Mouse (Mus musculus) heart, adult 2 months (tissue): ENCODE measurements around the gene Dlst. TPM values are rescaled to one million over a fixed set of nuclear protein-coding genes. Genes with fewer than 3 reads are reported as not detected.
A peak's percentile ranks its signal among the peaks of the same experiment; 100 is the strongest.
"Not testable (repeated sequence)": the region's sequence is repeated elsewhere in the genome, so short reads cannot be mapped to it uniquely, and the experiment has no call there.

ENCODE experiments used
- DNase-seq, 2 experiments: peaks; one replicate each; pipeline ENCODE4 v3.0.0; 2021
- H3K27ac ChIP-seq: fragments of 200-600 bp; 2 replicates; pipeline ENCODE4 v1.8.1; 2022
- H3K27me3 ChIP-seq: fragments of 200-500 bp; 2 replicates; pipeline ENCODE4 v1.6.1; 2012; ENCODE audit warnings: mild to moderate bottlenecking, low read length, inconsistent platforms, mixed read lengths; ENCODE audit not compliant: control insufficient read depth, insufficient read depth
- H3K36me3 ChIP-seq: fragments of 200-500 bp; 2 replicates; pipeline ENCODE4 v1.6.1; 2012; ENCODE audit warnings: low read length, inconsistent platforms; ENCODE audit not compliant: control insufficient read depth, insufficient read depth
- H3K4me1 ChIP-seq: fragments of 200-500 bp; 2 replicates; pipeline ENCODE4 v1.6.1; 2011; ENCODE audit warnings: low read length; ENCODE audit not compliant: control insufficient read depth, insufficient read depth
- H3K4me3 ChIP-seq: fragments of 200-600 bp; 2 replicates; pipeline ENCODE4 v1.8.1; 2022
- H3K79me2 ChIP-seq: fragments of 200-500 bp; replicated peaks from 2 replicates; pipeline ENCODE4 v1.6.1; 2012; ENCODE audit warnings: mild to moderate bottlenecking, inconsistent platforms, low read length, moderate library complexity, mixed read lengths; ENCODE audit not compliant: control insufficient read depth, insufficient read depth
- H3K9ac ChIP-seq: fragments of 200-500 bp; 2 replicates; pipeline ENCODE4 v1.6.1; 2012; ENCODE audit warnings: low read depth, mild to moderate bottlenecking, control low read depth, inconsistent platforms, low read length, mixed read lengths
- CTCF ChIP-seq: fragments of 200-600 bp; IDR thresholded peaks from 2 replicates; pipeline ENCODE4 v1.8.1; 2022; ENCODE audit warnings: antibody characterized with exemption, mild to moderate bottlenecking, moderate library complexity
- EP300 ChIP-seq: fragments of 200-500 bp; IDR thresholded peaks from 2 replicates; pipeline ENCODE4 v1.6.1; 2011; ENCODE audit warnings: low read depth, low read length, control low read depth; ENCODE audit not compliant: insufficient read depth
- POLR2A ChIP-seq: fragments of 200-500 bp; IDR thresholded peaks from 2 replicates; pipeline ENCODE4 v1.6.1; 2011; ENCODE audit warnings: mild to moderate bottlenecking, low read depth, low read length, control low read depth; ENCODE audit not compliant: insufficient read depth
- WGBS: fragments of 180-500 bp; shearing (Covaris S2); methylation state at CpG from one replicate; pipeline ENCODE4 v1.1.7; 2018; 5-methylcytosine and 5-hydroxymethylcytosine counted together
- intact Hi-C: fragments of 180-260 bp; cut with DNase I; formaldehyde crosslinking; loops from one replicate; pipeline ENCODE4 v1.15.1; 2025
- polyA plus RNA-seq: library from polyadenylated mRNA; depleted of rRNA; stranded (reverse); fragments of >200 nt; gene quantifications from 2 replicates; pipeline ENCODE4 v1.2.3, GENCODE M21; 2012
- total RNA-seq, 2 experiments: library from RNA; stranded (reverse); gene quantifications; 2 replicates each; pipeline ENCODE4 v1.2.3; 2021

Dlst gene
- total and polyA plus RNA-seq, 3 experiments, result 423 to 715 (median 668) TPM

GRCm38 (mm10) chr12:85141096-85141495 lies 30.5 kb downstream of the Dlst start:
- Histone ChIP-seq H3K79me2 (no peaks in the 10 kb centered on the region), H3K4me1 (no peaks in the 10 kb centered on the region; the same call in 1 of the 2 replicates), H3K27me3 (no peaks in the 10 kb centered on the region), H3K36me3 (no peaks in the 10 kb centered on the region), H3K27ac (no peak overlapping the region), H3K4me3 (no peak overlapping the region), H3K9ac (no peak overlapping the region)
- WGBS, result 90% methylated on average over 6 of the region's 6 CpGs
- intact Hi-C loops, result loop anchor here (5.0 kb wide), 1 partner anchor 49 kb away; no protein-coding TSS in a partner anchor
- TF ChIP-seq EP300 (no peak), CTCF (no peak), POLR2A (no peak)
- peak in 1 of 2 experiments; percentile 9 for DNase-seq

- Histone ChIP-seq H3K27me3 (no peaks in the 10 kb centered on the region), H3K9ac (no peak overlapping the region), H3K4me3 (no peak overlapping the region), H3K4me1 (peaks cover 2% of the 10 kb centered on the region; the same call in 1 of the 2 replicates), H3K36me3 (no peaks in the 10 kb centered on the region), H3K79me2 (no peaks in the 10 kb centered on the region), H3K27ac (no peak overlapping the region; the same call in 1 of the 2 replicates)
- 29% methylated on average over 4 of the region's 4 CpGs for WGBS
- peak; percentile 83 to 88 for DNase-seq
- intact Hi-C loops, result loop anchor here (1.0 to 5.0 kb wide), 3 partner anchors 26 to 162 kb away; no protein-coding TSS in a partner anchor
- no peak for TF ChIP-seq POLR2A
- TF ChIP-seq EP300, result peak; percentile 91
- TF ChIP-seq CTCF, result peak; percentile 98
These were observed 32.2 kb downstream of the Dlst start for GRCm38 (mm10) chr12:85142803-85143202.

- H3K4me1 ChIP-seq, H3K27ac ChIP-seq, H3K36me3 ChIP-seq, H3K9ac ChIP-seq, H3K27me3 ChIP-seq, H3K79me2 ChIP-seq, H3K4me3 ChIP-seq: not testable (repeated sequence)
- 66% methylated on average over 2 of the region's 2 CpGs for WGBS
- peak; percentile 66 for TF ChIP-seq CTCF
- DNase-seq, result peak in 1 of 2 experiments; percentile 18
- intact Hi-C loops, result loop anchor here (5.0 kb wide), 1 partner anchor 52 kb away; no protein-coding TSS in a partner anchor
These were observed 33.6 kb downstream of the Dlst start for GRCm38 (mm10) chr12:85144276-85144675.

GRCm38 (mm10) chr12:85144821-85145220 lies 34.2 kb downstream of the Dlst start:
- no peak for TF ChIP-seq CTCF
- TF ChIP-seq EP300, result no peak
- no peak for TF ChIP-seq POLR2A
- peaks cover 2% of the 10 kb centered on the region; the same call in 1 of the 2 replicates for H3K4me1 ChIP-seq
- no peaks in the 10 kb centered on the region for H3K27me3 ChIP-seq
- no peak overlapping the region for H3K4me3 ChIP-seq
- no peaks in the 10 kb centered on the region for H3K79me2 ChIP-seq
- H3K27ac ChIP-seq, result no peak overlapping the region
- no peak for DNase-seq
- intact Hi-C loops, result loop anchor here (5.0 kb wide), 1 partner anchor 53 kb away; no protein-coding TSS in a partner anchor
- H3K9ac ChIP-seq, result no peak overlapping the region
- 98% methylated on average over 4 of the region's 4 CpGs for WGBS
- no peaks in the 10 kb centered on the region for H3K36me3 ChIP-seq

GRCm38 (mm10) chr12:85145630-85146029 lies 35.0 kb downstream of the Dlst start:
- intact Hi-C loops, result no loop called here
- WGBS, result 62% methylated on average over 9 of the region's 9 CpGs
- H3K4me1 ChIP-seq, result peaks cover 2% of the 10 kb centered on the region; the same call in 1 of the 2 replicates

GRCm38 (mm10) chr12:85146355-85146754 lies 35.7 kb downstream of the Dlst start:
- DNase-seq, result peak in 1 of 2 experiments; percentile 50
- Histone ChIP-seq H3K4me3 (no peak overlapping the region), H3K9ac (no peak overlapping the region), H3K36me3 (no peaks in the 10 kb centered on the region), H3K27me3 (no peaks in the 10 kb centered on the region), H3K79me2 (no peaks in the 10 kb centered on the region), H3K4me1 (peaks cover 3% of the 10 kb centered on the region; the same call in 1 of the 2 replicates), H3K27ac (peak overlapping the region; percentile 57; the same call in 1 of the 2 replicates)
- intact Hi-C loops, result no loop called here
- TF ChIP-seq CTCF (no peak), EP300 (no peak), POLR2A (no peak)
- WGBS, result 26% methylated on average over 10 of the region's 11 CpGs

More at GRCm38 (mm10) chr12:85145630-85146029, 35.0 kb downstream of the Dlst start:
- Histone ChIP-seq H3K27me3 (no peaks in the 10 kb centered on the region), H3K27ac (peak overlapping the region; percentile 57), H3K9ac (no peak overlapping the region), H3K36me3 (no peaks in the 10 kb centered on the region), H3K79me2 (no peaks in the 10 kb centered on the region), H3K4me3 (no peak overlapping the region)
- TF ChIP-seq POLR2A, result no peak
- no peak for TF ChIP-seq CTCF
- TF ChIP-seq EP300, result 0 out of 2 replicates have a peak, but pooled peaks have one; percentile 51
- DNase-seq, result peak; percentile 70 to 73
